Mouse (Mus musculus) forebrain, embryonic 16.5 days (tissue): ENCODE results near the gene Unc13b. TPM values are rescaled to one million over a fixed set of nuclear protein-coding genes. Genes with fewer than 3 reads are reported as not detected.

Source experiments
- ATAC-seq: fragments of 200-750 bp; cut with Nextera tagmentation; 2 replicates; pipeline ENCODE4 v1.8.0; 2017; ENCODE audit warnings: mild to moderate bottlenecking, moderate library complexity
- H3K27ac ChIP-seq: fragments of 300-500 bp; sonication (generic); 2 replicates; pipeline ENCODE4 v1.5.1; 2014; ENCODE audit warnings: low read length, control low read depth
- H3K27me3 ChIP-seq: fragments of 300-500 bp; sonication (generic); replicated peaks from 2 replicates; pipeline ENCODE4 v1.6.1; 2014; ENCODE audit warnings: low read length; ENCODE audit not compliant: control insufficient read depth, insufficient read depth
- H3K36me3 ChIP-seq: fragments of 300-500 bp; sonication (generic); 2 replicates; pipeline ENCODE4 v1.6.1; 2014; ENCODE audit not compliant: control insufficient read depth, insufficient read depth
- H3K4me1 ChIP-seq: fragments of 300-500 bp; sonication (generic); replicated peaks from 2 replicates; pipeline ENCODE4 v1.6.1; 2014; ENCODE audit warnings: low read length; ENCODE audit not compliant: control insufficient read depth, insufficient read depth
- H3K4me2 ChIP-seq: fragments of 300-500 bp; sonication (generic); 2 replicates; pipeline ENCODE4 v1.6.1; 2014; ENCODE audit warnings: mild to moderate bottlenecking, low read length, control low read depth
- H3K4me3 ChIP-seq: fragments of 300-500 bp; sonication (generic); replicated peaks from 2 replicates; pipeline ENCODE4 v1.5.1; 2014; ENCODE audit warnings: mild to moderate bottlenecking, low read length, control low read depth
- H3K9ac ChIP-seq: fragments of 300-500 bp; sonication (generic); replicated peaks from 2 replicates; pipeline ENCODE4 v1.6.1; 2014; ENCODE audit warnings: low read depth, low read length, control low read depth
- H3K9me3 ChIP-seq: fragments of 300-500 bp; sonication (generic); 2 replicates; pipeline ENCODE4 v1.6.1; 2016; ENCODE audit warnings: low read length; ENCODE audit not compliant: control insufficient read depth
- WGBS: fragments of 180-500 bp; shearing (Covaris S2); extraction: QIAGEN DNeasy Blood & Tissue Kit; methylation state at CpG from one replicate; pipeline ENCODE4 v1.1.7; 2014; 5-methylcytosine and 5-hydroxymethylcytosine counted together
- polyA plus RNA-seq: library from polyadenylated mRNA; unstranded; fragments of >200 nt; fragmentation: Nextera tagmentation; extraction: Ambion mirVana; gene quantifications from 2 replicates; pipeline ENCODE4 v1.2.1, GENCODE M21; 2015

Unc13b gene
- polyA plus RNA-seq, 1 experiment from 2014 or later: 21.6 TPM

- ATAC-seq: no peak
- no peaks in the 10 kb centered on the region for H3K27me3 ChIP-seq
- peaks cover 23% of the 10 kb centered on the region for H3K36me3 ChIP-seq
- WGBS: 77% methylated on average over 6 of the region's 6 CpGs
- no peaks in the 10 kb centered on the region for H3K9me3 ChIP-seq
- no peak overlapping the region for H3K27ac ChIP-seq
- H3K4me1 ChIP-seq: peaks cover 30% of the 10 kb centered on the region
- no peak overlapping the region for H3K4me3 ChIP-seq
- H3K4me2 ChIP-seq: no peak overlapping the region
- H3K9ac ChIP-seq: no peak overlapping the region
Observed at GRCm38 (mm10) chr4:43035851-43036250, 22.9 kb upstream of the Unc13b start.

- H3K4me3 ChIP-seq: no peak overlapping the region
- peaks cover 30% of the 10 kb centered on the region for H3K4me1 ChIP-seq
- H3K27me3 ChIP-seq: no peaks in the 10 kb centered on the region
- H3K9me3 ChIP-seq: no peaks in the 10 kb centered on the region
- no peak overlapping the region for H3K27ac ChIP-seq
- WGBS: 92% methylated on average over 10 of the region's 10 CpGs
- H3K4me2 ChIP-seq: no peak overlapping the region
- no peak for ATAC-seq
- H3K9ac ChIP-seq: no peak overlapping the region
- peaks cover 23% of the 10 kb centered on the region for H3K36me3 ChIP-seq
Observed at GRCm38 (mm10) chr4:43036356-43036755, 22.4 kb upstream of the Unc13b start.

DNA sequence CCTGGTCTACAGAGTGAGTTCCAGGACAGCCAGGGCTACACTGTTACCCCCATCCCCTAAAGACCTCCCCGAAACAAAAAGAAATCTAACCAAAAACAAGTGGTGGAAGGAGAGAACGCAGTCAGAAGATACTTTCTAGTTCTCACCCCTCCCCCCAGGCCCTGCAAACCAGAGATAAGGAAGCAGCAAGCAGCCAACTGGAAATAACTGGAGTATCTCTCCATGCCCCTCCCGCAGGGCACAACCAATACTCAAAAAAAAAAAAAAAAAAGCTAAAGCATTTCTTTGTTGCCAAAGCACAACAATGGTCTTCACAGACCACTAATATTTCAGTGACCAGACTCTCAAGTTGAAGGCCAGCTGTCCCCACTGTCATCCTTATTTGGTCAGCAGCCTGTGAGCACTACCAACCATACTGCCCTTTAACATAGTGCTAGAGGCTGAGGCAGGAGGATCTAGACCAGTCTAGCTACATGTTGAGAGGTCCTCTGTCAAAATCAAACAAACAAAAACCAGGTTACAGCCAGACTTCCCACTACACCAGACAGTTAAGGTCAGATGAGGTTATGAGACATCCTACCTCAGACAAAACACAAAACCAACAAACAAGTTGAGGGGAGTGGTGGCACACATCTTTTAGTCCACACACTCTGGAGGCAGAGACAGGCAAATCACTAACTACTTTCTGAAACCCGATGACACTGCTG, 20.7 kb upstream of the Unc13b start:
- H3K4me1 ChIP-seq: peaks cover 23% of the 10 kb centered on the region
- 80% methylated on average over 4 of the region's 4 CpGs for WGBS
- H3K9ac ChIP-seq: no peak overlapping the region
- peaks cover 23% of the 10 kb centered on the region for H3K36me3 ChIP-seq
- no peak overlapping the region for H3K4me3 ChIP-seq
- no peak for ATAC-seq
- H3K9me3 ChIP-seq: no peaks in the 10 kb centered on the region
- no peak overlapping the region for H3K27ac ChIP-seq
- H3K27me3 ChIP-seq: no peaks in the 10 kb centered on the region
- no peak overlapping the region for H3K4me2 ChIP-seq

GRCm38 (mm10) chr4:43038567-43039495, 19.9 kb upstream of the Unc13b start:
- H3K27ac ChIP-seq: peak overlapping the region; percentile 43; the same call in 1 of the 2 replicates
- no peaks in the 10 kb centered on the region for H3K27me3 ChIP-seq
- peaks cover 15% of the 10 kb centered on the region for H3K36me3 ChIP-seq
- H3K4me1 ChIP-seq: peaks cover 31% of the 10 kb centered on the region
- ATAC-seq: no peak
- 61% methylated on average over 15 of the region's 15 CpGs for WGBS
- H3K9me3 ChIP-seq: no peaks in the 10 kb centered on the region
- peak overlapping the region; percentile 87 for H3K4me2 ChIP-seq
- H3K9ac ChIP-seq: peak overlapping the region; percentile 74
- H3K4me3 ChIP-seq: peak overlapping the region; percentile 58

- Histone ChIP-seq H3K9ac (peak overlapping the region; percentile 74), H3K27ac (peak overlapping the region; percentile 43), H3K4me3 (peak overlapping the region; percentile 58), H3K36me3 (peaks cover 14% of the 10 kb centered on the region), H3K9me3 (no peaks in the 10 kb centered on the region), H3K27me3 (no peaks in the 10 kb centered on the region), H3K4me1 (peaks cover 39% of the 10 kb centered on the region), H3K4me2 (peak overlapping the region; percentile 87)
- no peak; the same call in 1 of the 2 replicates for ATAC-seq
- under 1% methylated on average over 11 of the region's 11 CpGs for WGBS
Observed at GRCm38 (mm10) chr4:43039609-43040008, 19.1 kb upstream of the Unc13b start.

DNA sequence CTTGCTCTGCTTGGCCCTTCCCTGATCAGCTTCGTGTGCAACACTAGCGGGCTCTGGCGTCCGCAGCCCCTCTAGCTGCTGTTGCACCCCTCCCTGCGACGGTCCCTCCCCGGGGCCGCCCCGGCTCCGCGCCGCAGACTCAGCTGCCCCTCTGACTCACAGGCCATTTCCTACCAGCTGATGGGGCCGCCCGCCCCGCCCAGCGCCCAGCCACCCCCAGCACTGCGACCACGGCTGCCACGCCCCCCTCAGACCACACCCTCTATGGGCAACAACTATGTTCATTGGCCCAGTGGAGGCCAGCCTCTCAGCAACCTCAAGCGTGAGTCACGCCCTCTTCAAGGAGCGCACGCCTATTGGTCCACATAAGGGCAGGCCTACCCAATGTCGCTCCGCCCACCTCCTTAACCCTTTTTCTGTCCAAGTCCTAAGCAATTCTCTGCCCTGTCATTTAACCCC, 18.6 kb upstream of the Unc13b start:
- Histone ChIP-seq H3K27ac (peak overlapping the region; percentile 43), H3K9ac (peak overlapping the region; percentile 74), H3K4me2 (peak overlapping the region; percentile 87), H3K4me3 (peak overlapping the region; percentile 58), H3K36me3 (peaks cover 12% of the 10 kb centered on the region), H3K9me3 (no peaks in the 10 kb centered on the region), H3K4me1 (peaks cover 44% of the 10 kb centered on the region), H3K27me3 (no peaks in the 10 kb centered on the region)
- under 1% methylated on average over 25 of the region's 25 CpGs for WGBS
- ATAC-seq: peak; percentile 96

DNA sequence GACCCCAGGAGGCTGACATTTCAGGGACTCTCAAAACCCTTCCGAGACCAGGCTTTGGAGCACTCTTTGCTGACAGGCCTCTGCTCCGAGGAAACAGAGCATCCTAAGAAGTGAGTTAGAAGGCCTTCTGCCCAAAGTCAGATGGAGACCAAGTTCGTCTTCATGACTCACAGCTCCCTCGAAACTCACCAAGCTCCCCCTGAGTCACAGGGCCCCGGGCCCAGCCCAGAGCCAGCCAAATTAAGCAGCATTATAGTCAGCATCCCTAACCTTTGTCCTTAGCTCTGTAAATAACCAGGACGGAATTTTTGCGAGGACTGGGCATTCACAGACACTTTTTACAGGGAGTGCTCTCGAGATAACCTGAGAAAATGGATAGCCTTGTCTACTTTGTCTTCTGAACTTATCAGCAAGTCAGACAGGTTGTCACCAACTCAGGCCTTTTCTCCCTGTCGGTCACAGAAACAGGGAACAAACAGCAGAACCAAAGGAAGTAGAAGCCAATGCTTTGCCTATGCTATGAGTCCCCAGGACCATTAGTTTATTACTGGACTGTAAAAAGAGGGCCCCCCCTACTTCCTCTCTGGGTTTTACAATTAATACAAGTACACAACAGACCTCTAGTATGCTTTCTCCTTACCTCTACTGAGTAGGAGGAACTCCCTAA, 17.7 kb upstream of the Unc13b start:
- Histone ChIP-seq H3K4me1 (peaks cover 46% of the 10 kb centered on the region), H3K9ac (no peak overlapping the region), H3K9me3 (no peaks in the 10 kb centered on the region), H3K36me3 (peaks cover 6% of the 10 kb centered on the region; the same call in 1 of the 2 replicates), H3K4me3 (no peak overlapping the region), H3K27me3 (no peaks in the 10 kb centered on the region), H3K4me2 (peak overlapping the region; percentile 87; the same call in 1 of the 2 replicates), H3K27ac (peak overlapping the region; percentile 24; the same call in 1 of the 2 replicates)
- ATAC-seq: no peak
- WGBS: 61% methylated on average over 9 of the region's 9 CpGs

DNA sequence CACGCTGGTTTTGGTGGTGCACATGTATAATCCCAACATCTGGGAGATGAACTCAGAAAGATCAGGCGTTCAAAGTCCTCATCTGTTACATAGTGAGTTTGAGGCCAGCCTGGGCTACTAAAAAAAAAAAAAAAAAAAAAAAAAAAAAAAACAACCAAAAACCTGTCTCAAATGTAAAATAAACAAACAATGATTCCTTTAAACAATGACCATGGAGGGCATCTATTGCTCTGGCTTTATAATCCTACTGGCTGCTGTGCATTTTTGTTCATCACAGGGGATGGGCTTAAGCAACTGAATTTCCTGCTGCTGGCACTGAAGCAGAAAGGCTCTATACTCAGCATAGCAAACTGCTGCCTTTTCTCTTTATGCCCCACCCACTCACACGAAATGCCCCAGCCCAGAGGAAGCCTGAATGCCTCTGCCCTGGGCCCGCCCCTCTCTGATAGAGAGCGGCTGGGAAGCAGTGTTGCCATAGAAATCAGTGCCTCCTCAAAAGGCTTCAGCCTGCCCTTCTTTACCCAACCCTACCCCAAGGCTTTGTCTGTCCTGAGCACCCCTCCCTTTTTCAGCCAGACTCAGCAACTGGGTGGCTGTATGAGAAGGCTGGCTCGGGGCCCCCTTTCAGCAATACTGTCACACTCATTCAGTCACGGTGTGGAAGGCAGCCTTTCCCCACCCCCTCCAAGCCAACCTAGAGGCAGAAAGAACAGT, 15.0 kb upstream of the Unc13b start:
- Histone ChIP-seq H3K4me1 (peaks cover 43% of the 10 kb centered on the region), H3K9me3 (no peaks in the 10 kb centered on the region), H3K4me3 (peak overlapping the region; percentile 74), H3K9ac (peak overlapping the region; percentile 72), H3K27me3 (no peaks in the 10 kb centered on the region), H3K27ac (peak overlapping the region; percentile 95), H3K36me3 (no peaks in the 10 kb centered on the region), H3K4me2 (peak overlapping the region; percentile 86)
- ATAC-seq: peak; percentile 57
- WGBS: 4% methylated on average over 7 of the region's 7 CpGs
